In the genomic region with DNA sequence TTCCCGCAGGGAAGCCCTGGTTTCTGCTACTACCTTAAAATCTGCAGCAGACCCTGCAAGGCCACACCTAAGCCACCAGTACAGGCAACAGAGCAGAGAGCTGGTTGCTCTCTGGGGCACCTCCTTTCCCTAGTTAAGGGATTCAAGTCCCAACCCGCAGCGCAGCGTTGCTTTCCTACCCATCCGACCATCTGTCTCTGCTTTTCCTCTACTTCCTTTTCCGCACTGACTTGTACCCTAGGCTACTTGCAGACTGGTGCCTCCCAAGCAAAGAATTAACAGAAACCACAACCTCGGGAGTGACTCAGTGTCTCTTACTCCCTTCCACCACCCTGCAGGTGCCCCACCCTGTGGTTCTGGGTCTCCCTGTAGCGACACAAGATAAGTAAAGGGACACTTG, we compare ENCODE assay signal across 8 mouse cellular contexts. TPM values are rescaled to one million over a fixed set of nuclear protein-coding genes. Genes with fewer than 3 reads are reported as not detected.
A peak's percentile ranks its signal among the peaks of the same experiment; 100 is the strongest.
DNase-seq lines count a peak whose midpoint lies in the region; ATAC-seq and TF ChIP-seq lines count a peak whose summit lies in the region.

No protein-coding gene starts in this region.

- no peaks in the 10 kb centered on the region for H3K36me3 ChIP-seq in lung, embryonic 16.5 days (ENCODE audit: control insufficient read depth, insufficient read depth, low read length)
- H3K36me3 ChIP-seq in hindbrain, postnatal 0 days (ENCODE audit: insufficient read depth, low read length) = no peaks in the 10 kb centered on the region

- TF ChIP-seq CTCF in brain, embryonic 14.5 days (IDR thresholded peaks at IDR 0.05; ENCODE audit: borderline replicate concordance, extremely low read depth, insufficient read depth, insufficient read length) = no peak
- TF ChIP-seq CTCF in hindbrain, postnatal 0 days (IDR thresholded peaks at IDR 0.05; ENCODE audit: low read depth) = no peak

- 11% methylated on average over 8 of the region's 8 CpGs for WGBS in lung, embryonic 16.5 days
- 5% methylated on average over 8 of the region's 8 CpGs for WGBS in hindbrain, postnatal 0 days

- peak overlapping the region; percentile 91 for H3K9ac ChIP-seq in lung, embryonic 16.5 days (ENCODE audit: low read length)
- H3K9ac ChIP-seq in hindbrain, postnatal 0 days (replicated peaks; ENCODE audit: low read length) = peak overlapping the region; percentile 59

- 0 out of 2 replicates have a peak overlapping the region, but pooled peaks have one; percentile 40 for H3K27ac ChIP-seq in lung, embryonic 16.5 days (ENCODE audit: low read length)
- H3K27ac ChIP-seq in hindbrain, postnatal 0 days = peak overlapping the region; percentile 71; the same call in 1 of the 2 replicates

- peak overlapping the region; percentile 73 for H3K4me3 ChIP-seq in lung, embryonic 16.5 days (ENCODE audit: low read length)
- H3K4me3 ChIP-seq in hindbrain, postnatal 0 days (ENCODE audit: low read length) = peak overlapping the region; percentile 66

- ATAC-seq in lung, embryonic 16.5 days (ENCODE audit: low read depth) = no peak
- ATAC-seq in erythroblast, adult 5-6 weeks (replicated peaks; ENCODE audit: low FRiP score, poor library complexity, severe bottlenecking) = peak; percentile 68
- no peak for ATAC-seq in hindbrain, postnatal 0 days
- ATAC-seq in megakaryocyte progenitor cell, adult 5-6 weeks (replicated peaks; ENCODE audit: poor library complexity) = peak; percentile 51

- H3K27me3 ChIP-seq in lung, embryonic 16.5 days (ENCODE audit: control insufficient read depth, insufficient read depth, low read depth, low read length) = no peaks in the 10 kb centered on the region
- H3K27me3 ChIP-seq in hindbrain, postnatal 0 days (ENCODE audit: insufficient read depth, low read length) = no peaks in the 10 kb centered on the region

- H3K9me3 ChIP-seq in lung, embryonic 16.5 days (ENCODE audit: control insufficient read depth, low read length) = no peaks in the 10 kb centered on the region
- H3K9me3 ChIP-seq in hindbrain, postnatal 0 days (ENCODE audit: low read length) = no peaks in the 10 kb centered on the region

- no peak for DNase-seq in lung, postnatal 36 days
- peak; percentile 27 for DNase-seq in brain, embryonic 14.5 days (ENCODE audit: low read depth)
- no peak for DNase-seq in hindbrain, postnatal 0 days (ENCODE audit: low spot score)
- DNase-seq in telencephalon, adult 2 months (ENCODE audit: low read depth, low spot score) = peak; percentile 23
- no peak for DNase-seq in yolk sac, embryonic 10.5 days (ENCODE audit: low spot score)

- peaks cover 12% of the 10 kb centered on the region for H3K4me1 ChIP-seq in lung, embryonic 16.5 days (replicated peaks; ENCODE audit: control insufficient read depth, insufficient read depth, low read length)
- peaks cover 5% of the 10 kb centered on the region; the same call in 1 of the 2 replicates for H3K4me1 ChIP-seq in hindbrain, postnatal 0 days (ENCODE audit: insufficient read depth, low read length)

- H3K4me2 ChIP-seq in lung, embryonic 16.5 days (ENCODE audit: low read depth, low read length) = peak overlapping the region; percentile 82
- H3K4me2 ChIP-seq in hindbrain, postnatal 0 days (ENCODE audit: low read depth, low read length) = peak overlapping the region; percentile 94

- TF ChIP-seq POLR2A in brain, embryonic 14.5 days (IDR thresholded peaks at IDR 0.05; ENCODE audit: borderline replicate concordance, extremely low read depth, insufficient read depth, insufficient read length, poor library complexity, severe bottlenecking) = no peak

RNA-seq across cellular contexts. Expression of gene Mgst3, which starts 1.0 kb away (rescaled TPM):
- polyA plus RNA-seq in lung, embryonic 16.5 days (2015; fragmentation: Nextera tagmentation; extraction: Ambion mirVana) = 50.8 and 62.5 TPM in 2 replicates
- polyA plus RNA-seq in brain, embryonic 14.5 days (2012; rRNA removed) = 113 and 140 TPM in 2 replicates
- 84.0 and 95.1 TPM in 2 replicates for total RNA-seq in erythroblast, adult 5-6 weeks (2015; ENCODE audit: low replicate concordance)
- 132 and 152 TPM in 2 replicates for total RNA-seq in erythroblast, adult 5-6 weeks (2017; ENCODE audit: low replicate concordance)
- total RNA-seq in hindbrain, postnatal 0 days (2014; rRNA removed) = 364 and 397 TPM in 2 replicates
- 291 and 316 TPM in 2 replicates for polyA plus RNA-seq in hindbrain, postnatal 0 days (2015; fragmentation: Nextera tagmentation; extraction: Ambion mirVana)
- total RNA-seq in megakaryocyte progenitor cell, adult 5-6 weeks (2015) = 14.0 and 16.5 TPM in 2 replicates
- 11.8 and 18.1 TPM in 2 replicates for total RNA-seq in megakaryocyte progenitor cell, adult 5-6 weeks (2017)

RNA-seq across cellular contexts. Expression of gene Aldh9a1, which starts 42.9 kb away (rescaled TPM):
- 48.6 and 51.5 TPM in 2 replicates for polyA plus RNA-seq in lung, embryonic 16.5 days (2015; fragmentation: Nextera tagmentation; extraction: Ambion mirVana)
- polyA plus RNA-seq in brain, embryonic 14.5 days (2012; rRNA removed) = 22.8 and 28.5 TPM in 2 replicates
- total RNA-seq in erythroblast, adult 5-6 weeks (2015; ENCODE audit: low replicate concordance) = 4.6 and 9.2 TPM in 2 replicates
- total RNA-seq in erythroblast, adult 5-6 weeks (2017; ENCODE audit: low replicate concordance) = 11.1 and 11.6 TPM in 2 replicates
- 11.6 and 13.1 TPM in 2 replicates for total RNA-seq in hindbrain, postnatal 0 days (2014; rRNA removed)
- 42.9 and 44.2 TPM in 2 replicates for polyA plus RNA-seq in hindbrain, postnatal 0 days (2015; fragmentation: Nextera tagmentation; extraction: Ambion mirVana)
- 43.1 and 45.0 TPM in 2 replicates for total RNA-seq in megakaryocyte progenitor cell, adult 5-6 weeks (2015)
- total RNA-seq in megakaryocyte progenitor cell, adult 5-6 weeks (2017) = 36.3 and 46.6 TPM in 2 replicates

Comparison
In these comparisons a context has a peak if more than half of its experiments do, and no peak if none do; other contexts are left out.
1. ATAC-seq: peak in erythroblast, adult 5-6 weeks (single experiment) and megakaryocyte progenitor cell, adult 5-6 weeks (single experiment); none in lung, embryonic 16.5 days (single experiment) and hindbrain, postnatal 0 days (single experiment).
2. DNase-seq: peak in brain, embryonic 14.5 days (single experiment) and telencephalon, adult 2 months (single experiment); none in lung, postnatal 36 days (single experiment), hindbrain, postnatal 0 days (single experiment) and yolk sac, embryonic 10.5 days (single experiment).
3. RNA of gene Mgst3, which starts 1.0 kb away (total RNA-seq): 364 to 397 TPM in hindbrain, postnatal 0 days and 84.0 to 152 TPM in erythroblast, adult 5-6 weeks; 11.8 to 18.1 TPM in megakaryocyte progenitor cell, adult 5-6 weeks; every median in the first group is over 4 times any median in the second.